Mouse (Mus musculus): ENCODE results near the gene Nell2.
"Not testable (repeated sequence)": the region's sequence is repeated elsewhere in the genome, so short reads cannot be mapped to it uniquely, and the experiment has no call there.

Gene Nell2

DNA sequence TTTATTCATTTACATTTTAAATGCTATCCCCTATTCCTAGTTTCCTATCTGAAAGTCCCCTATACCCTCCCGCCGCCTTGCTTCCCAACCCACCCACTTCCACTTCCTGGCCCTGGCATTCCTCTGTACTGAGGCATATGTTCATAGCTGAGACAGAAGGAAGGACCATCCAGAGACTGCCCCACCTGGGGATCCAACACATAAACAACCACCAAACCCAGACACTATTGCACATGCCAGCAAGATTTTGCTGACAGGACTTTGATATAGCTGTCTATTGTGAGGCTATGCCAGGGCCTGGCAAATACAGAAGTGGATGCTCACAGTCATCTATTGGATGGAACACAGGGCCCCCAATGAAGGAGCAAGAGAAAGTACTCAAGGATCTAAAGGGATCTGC, 291.3 kb downstream of the Nell2 start:
- not testable (repeated sequence) for DNase-seq (ENCODE audit: low spot score)

DNA sequence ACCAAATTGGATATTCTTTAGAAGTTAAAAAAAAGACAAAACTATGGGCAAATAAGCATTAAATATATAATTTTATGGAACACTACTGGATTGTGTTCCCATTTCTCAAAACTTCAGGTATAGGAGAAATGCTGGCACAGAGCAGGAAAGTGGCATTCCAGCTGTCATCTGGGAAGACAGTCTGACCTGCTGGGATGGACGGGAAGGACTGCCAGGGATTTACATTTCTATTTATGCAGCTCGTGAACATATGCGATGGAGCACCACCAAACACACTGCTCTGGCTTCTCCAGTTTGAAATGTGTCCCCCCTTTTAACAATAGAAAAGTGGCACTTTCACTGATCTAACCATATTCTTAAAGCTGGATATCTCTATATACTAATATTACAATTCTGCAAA, 291.9 kb downstream of the Nell2 start:
- DNase-seq (ENCODE audit: low spot score), result no peak

DNA sequence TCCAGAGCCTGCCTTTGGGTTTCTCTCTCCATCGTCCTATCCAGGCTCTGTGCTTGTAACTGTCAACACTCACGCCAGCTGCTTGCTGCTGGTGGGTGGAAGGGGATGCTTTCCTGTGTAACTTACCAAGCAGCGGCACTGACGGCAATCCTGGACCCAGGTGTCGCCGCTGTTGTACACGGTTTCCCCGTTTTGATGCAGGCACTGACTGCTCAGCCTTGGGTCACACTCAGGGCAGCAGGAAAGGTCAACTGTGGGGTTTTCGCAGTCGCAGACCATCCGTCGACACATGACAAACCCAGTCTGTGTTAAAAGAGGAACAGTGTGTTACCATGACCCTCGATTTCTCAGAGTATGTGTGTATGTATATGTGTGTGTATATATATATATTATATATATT, 297.2 kb downstream of the Nell2 start:
- no peak for DNase-seq (ENCODE audit: low spot score)

DNA sequence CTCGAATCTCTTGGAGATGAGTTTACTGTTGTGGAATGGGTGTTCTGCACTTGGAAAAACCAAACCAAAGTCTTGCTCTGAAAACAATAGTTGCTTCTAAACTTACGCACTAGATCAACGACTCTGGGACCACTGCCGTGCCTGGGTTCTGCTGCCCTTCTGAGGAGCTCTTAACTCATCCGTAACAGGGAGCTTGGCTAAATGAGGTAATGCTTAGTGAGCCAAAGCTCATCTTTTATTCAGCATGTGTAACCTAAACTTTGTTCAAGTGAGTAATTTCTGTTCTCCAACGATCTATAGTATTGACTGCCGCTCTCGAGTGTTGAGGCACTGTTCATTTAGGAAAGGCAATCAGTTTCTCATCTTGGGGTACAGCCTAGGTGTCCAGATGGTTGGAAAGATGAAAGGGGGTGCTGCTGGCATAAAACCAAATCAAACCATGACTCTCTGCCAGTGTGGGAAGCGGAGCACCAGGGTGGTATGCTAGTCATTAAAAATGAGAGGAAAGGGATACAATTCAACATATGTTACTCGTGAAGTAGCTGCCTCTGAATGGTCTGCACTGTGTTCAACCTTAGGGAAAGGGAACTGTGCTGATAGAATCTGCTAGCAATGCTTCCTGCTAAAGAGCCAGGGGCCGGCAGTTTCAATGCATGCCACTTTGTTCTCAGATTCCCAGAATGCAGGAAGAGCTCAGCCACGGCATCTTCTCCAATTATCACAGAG, 311.6 kb downstream of the Nell2 start:
- DNase-seq (ENCODE audit: low spot score), result no peak

DNA sequence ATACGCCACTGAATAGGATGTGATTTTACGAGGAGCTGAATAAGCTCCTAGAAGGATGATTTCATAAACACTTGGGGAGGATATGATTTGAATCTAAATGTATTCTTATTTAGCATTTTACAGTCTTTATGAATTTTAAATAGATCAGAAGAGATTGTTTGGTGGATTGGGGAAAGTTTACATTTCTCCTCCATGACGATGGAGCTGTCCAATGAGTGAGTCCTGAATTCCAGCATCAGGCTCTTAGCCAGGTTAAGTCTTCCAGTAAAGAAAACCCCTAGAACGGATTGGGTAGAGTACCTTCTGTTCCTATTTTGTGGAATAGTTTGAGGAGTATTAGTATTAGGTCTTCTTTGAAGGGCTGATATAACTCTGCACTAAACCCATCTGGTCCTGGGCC, 317.8 kb downstream of the Nell2 start:
- DNase-seq (ENCODE audit: low spot score), result no peak

DNA sequence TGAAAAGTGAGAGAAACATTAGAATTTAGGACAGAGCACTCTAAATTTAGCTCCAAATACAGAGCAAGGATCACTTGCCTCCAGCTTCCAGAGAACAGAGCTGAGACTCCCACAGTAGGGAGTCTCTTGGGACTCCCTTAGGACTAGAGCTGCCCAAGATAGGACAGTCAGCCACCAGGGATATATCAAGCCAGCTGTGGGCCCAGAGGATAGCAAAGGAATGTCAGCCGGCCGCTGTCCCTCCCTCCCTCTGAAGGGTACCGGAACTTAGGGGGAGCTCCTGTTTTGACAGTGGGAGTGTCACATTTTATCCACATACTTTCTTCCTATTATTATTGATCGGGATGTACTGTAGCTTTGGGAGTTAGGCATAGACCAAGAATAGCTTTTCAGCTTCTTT, 319.2 kb downstream of the Nell2 start:
- no peak for DNase-seq (ENCODE audit: low spot score)

DNA sequence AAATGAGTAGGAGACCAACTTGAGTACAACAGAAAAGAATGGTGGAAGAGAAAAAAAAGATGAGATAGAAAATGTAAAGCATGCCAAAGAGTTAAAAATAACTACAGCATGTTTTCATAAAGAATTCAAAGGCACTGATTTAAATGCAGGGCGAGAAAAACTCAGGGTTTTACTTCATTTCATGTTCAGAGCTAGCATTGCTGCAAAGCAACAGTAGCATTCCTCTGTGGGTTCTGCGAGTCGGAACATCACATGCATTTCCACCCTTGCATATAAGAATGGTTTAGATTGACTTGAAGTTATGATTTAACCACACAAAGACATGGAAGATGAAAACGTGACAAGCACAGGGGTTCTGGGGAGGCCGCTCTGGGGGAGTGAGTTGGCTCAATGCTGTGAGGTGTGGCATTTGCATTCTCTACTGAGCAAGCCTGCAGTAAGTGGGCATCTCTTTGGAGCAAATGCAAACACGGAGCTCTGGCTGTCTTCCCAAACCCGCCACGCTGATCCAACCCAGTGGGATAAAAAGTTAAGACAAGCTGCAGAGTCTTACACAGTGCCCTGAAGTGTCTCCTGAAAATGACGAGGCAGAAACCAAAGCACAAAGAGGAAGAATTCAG, 334.6 kb downstream of the Nell2 start:
- no peak for DNase-seq (ENCODE audit: low spot score)

DNA sequence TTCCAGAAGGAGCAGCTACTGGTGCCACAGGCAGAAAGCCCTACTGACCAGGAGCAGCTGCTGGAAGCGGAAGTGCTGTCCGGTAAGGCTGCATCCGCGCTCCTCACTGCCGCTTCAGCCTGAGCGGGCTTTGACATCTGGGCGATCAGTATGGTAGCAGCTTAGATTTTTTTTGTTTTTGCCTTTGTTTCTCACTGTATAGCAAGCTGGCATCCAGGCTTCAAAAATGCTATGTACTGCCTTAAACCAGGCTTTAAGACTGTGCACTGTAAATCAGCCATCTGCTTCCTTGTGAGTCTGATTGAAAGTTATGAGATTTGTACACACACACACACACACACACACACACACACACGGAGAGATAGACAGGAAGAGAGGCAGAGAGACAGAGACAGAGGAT, 335.4 kb downstream of the Nell2 start:
- no peak for DNase-seq (ENCODE audit: low spot score)

DNA sequence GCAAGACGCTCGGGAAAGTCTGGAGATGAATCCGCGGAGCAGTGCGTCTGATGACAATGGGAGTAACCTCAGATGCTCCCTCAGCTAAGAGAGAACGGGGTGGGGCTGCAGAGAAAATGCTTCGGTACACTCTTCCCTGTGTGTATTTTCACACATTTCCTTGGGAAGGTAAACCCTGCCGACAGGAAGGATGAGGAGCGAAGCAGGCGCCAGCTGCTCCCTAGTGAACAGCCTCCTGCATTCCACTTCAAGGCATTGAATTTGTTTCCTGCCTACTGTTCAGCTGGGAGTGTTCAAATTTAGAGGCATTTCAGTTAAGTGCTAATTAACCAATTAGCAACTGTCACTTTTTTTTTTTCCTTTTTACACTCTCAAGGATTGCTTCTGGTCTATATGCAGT, 342.1 kb downstream of the Nell2 start:
- no peak for DNase-seq (ENCODE audit: low spot score)

DNA sequence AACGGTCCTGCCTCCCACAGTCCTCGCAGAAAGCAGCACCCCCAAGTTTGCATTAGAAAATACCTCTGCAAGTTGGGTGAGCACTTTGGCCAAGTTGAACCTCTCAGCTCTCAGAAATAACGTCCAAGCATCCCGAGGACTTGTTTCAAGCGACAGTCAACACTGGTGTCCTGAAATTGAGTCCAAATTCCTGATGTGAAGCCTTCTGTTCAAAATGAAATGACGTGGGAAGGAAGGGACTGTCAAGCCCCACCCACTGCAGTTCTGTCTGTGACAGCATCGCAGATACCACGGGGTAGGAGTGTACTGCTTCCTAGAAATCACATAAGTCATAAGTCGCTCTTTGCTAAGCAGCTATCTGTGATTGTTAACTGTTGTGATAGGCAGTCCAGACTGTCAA, 342.9 kb downstream of the Nell2 start:
- no peak for DNase-seq (ENCODE audit: low spot score)

DNA sequence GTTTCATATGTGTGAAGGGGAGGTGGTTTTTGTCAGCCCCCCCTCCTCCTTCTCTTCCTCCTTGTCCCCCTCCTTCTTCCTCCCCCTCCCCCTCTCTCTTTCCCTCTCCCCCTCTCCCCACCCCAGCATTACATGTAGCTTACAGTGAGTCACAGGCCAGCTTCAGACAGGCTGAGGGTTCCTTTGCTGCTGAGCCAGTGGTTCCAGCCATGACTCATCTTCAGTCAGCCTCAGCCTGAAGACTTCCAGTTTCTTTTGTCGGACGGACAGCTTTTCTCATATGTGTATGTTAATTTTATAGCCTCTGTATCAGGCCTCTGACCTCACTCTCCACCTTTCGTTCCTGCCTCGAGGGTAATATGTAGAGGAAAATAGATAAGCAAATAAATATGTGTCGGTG, 344.9 kb downstream of the Nell2 start:
- no peak for DNase-seq (ENCODE audit: low spot score)

DNA sequence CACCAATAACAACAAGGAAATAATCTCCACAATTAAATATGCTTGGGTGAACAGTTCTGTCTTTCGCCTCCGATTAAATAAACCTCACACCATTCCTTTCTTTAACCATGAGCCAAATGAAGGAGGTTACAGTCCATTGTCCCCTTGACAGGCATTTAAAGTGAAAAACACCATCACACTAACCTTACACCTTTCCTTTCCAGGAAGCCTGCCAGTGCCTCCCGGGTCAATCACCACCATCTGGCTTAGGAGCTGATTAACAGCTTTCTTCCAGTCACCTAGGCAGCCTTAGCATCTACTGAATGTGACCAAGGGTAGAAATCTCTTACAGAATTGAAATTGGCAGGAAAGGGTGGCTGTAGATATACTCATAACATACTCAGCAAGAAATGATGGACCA, 371.5 kb downstream of the Nell2 start:
- DNase-seq (ENCODE audit: low spot score), result no peak

DNA sequence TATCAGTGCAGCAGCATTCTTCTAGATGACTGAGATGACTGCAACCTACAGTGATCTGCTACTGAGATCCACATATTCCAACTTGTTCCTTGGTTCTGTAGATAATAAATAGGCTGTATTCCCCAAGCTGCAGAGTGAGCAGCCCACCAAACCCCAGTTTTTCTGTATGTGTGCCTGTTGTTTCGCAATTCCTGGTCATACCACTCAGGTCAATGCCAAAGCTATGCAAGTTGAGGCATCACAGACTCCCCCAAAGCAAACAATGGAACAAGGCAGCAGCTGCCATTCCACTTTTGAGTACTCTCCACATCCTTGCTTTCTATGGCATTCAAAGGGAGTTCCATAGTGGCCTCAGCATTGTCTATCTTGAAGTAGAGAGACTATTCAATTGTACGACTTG, 383.2 kb downstream of the Nell2 start:
- DNase-seq (ENCODE audit: low spot score), result no peak

DNA sequence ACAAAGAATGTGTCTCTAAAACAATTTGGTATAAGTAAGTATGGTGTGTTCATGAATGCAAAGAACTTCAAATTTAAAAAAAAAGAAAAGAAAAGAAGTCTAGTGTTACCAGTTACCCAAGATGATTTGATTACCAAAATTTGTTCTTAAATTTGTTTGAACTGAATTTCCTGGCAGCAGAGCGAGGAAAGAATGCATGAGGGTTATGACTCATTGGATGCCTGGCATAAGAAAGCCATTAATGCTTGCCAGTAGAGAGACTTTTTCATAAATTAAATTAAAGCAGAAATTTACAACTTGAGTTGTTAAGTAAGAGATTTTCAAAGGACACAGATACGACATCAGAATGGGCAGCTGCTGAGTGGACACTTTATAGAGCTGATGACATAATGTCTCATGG, 384.2 kb downstream of the Nell2 start:
- DNase-seq (ENCODE audit: low spot score), result no peak

DNA sequence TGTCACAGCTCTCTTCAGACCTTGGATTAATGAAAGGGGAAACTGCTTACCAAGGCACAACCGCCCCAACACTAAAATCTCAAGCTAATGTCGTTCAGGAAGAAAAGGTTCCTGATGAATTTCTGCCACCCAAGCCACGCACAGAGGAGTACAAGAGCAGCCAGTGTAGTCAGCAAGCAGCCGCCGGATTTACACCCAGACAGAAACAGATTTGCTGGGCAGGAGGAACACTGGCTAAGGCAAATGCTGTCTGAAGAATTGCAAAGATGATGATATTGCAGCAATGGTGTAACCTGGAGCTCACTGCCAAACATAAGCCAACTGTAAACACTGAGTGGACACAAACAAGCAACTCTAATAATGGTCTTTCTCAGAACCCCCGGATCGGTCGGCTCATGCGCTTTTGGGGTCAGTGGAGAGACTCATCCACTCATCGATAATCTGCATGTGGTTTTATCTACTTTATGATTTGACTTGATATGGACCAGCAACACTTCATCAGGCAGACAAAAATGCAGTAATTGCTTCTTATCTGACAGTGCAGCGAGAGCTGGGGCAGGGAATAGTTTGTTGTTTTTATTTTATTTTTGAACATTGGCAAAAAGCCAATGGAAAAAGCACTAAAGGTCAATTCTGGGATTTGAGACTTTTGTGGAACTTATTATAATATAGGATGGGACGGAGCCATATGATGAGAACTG, 389.5 kb downstream of the Nell2 start:
- DNase-seq (ENCODE audit: low spot score), result no peak

DNA sequence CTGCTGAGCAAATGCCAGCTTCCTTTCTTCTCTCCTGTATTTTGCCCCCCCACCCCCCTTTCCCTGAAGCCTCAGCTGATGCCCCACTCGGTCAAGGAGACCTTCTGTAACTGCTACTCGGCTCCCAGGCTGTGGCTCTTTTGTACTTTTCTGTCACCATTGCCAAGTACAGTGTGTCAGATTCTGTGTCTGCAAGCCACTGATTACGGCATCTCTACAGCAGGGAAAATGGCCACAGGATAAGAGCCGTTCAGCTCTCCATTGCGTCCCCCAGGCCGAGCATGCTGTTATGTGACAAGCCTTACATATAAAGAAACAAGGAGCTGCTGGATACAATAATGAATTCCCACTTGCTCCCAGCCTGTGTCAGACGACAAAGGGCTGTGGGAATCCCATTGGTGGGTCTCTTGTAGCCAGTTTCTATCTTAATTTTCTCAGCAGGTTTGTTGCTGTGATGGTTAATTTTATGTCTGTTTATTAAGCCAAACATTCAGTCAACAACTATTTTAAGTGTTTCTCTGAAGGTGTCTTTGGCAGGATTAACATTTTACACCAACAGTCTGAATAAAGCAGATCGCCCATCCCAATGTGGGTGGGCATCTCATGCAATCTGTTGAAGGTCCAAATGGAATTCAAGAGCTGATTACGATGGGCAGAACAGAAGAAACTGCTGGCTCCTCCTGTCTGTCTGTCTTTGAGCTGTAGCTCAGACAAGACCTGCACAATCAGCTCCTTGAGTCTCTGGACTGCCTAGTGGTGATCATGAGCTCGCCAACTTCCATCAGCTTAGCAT, 391.1 kb downstream of the Nell2 start:
- no peak for DNase-seq (ENCODE audit: low spot score)

DNA sequence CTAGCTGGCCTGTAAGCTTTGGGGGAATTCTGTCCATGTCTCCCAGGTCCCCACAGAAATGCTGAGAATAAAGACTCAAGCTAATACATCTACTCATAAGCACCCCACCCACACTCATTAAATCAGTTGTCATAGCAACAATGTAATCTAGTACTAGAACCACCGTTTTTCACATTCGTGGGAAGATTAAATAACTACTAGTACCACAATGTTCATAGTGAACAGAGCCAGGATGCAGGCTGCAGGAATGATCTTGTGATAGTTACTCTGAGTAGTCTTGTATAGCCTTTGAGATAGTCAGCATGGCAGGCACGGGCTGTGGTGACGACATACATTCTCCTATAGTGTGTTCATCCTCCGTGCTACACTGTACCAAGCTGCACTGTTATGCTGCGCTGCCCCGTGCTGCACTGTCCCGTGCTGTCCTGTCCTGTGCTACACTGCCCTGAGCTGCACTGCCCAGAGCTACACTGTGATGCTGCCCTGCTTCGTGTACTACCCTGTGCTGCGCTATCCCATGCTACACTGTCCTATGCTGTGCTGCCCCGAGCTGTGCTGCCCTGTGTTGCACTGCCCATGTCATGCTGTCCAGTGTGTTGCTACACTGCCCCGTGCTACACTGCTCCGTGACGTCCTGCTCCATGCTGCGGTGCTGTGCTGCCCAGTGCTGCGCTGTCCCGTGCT, 392.3 kb downstream of the Nell2 start:
- DNase-seq (ENCODE audit: low spot score), result no peak

DNA sequence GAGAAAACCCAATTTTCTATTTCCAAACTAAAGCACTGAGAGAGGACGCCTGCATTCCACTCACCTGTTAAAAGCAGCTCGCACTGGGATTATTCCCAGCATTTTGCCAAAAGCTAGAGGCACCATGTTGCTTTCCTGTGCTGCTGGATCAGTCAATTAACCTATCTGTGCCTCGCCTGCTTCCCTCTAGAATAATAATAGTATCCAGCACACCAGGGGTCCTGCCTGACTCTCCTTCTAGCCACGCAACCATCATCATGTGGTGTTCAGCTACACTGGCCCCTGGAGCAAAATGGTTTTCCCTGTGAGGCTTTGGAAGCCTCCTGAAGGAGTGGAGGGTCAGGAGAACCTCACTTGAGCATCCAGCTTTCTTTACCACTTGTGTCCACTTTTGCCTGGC, 397.0 kb downstream of the Nell2 start:
- DNase-seq (ENCODE audit: low spot score), result no peak

DNA sequence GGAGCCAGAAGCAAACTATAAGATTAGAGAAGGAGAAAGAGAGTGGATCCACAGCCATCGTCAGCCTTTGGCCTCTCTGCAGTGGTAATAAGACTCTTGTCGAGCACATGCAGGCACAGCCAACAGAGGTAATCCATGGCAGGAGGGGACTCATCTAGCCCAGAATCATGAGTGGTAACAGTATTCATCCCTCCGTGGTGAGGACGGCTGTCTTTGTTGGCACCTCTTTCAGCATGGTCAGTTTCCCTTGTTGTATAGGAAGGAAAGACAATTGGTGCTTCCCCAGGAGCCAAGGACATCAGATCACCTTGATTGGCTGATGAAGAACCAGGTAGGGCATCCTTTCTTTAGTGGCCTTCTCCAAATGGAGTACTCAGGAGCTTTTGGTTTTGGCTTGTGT, 419.7 kb downstream of the Nell2 start:
- no peak for DNase-seq (ENCODE audit: low spot score)

DNA sequence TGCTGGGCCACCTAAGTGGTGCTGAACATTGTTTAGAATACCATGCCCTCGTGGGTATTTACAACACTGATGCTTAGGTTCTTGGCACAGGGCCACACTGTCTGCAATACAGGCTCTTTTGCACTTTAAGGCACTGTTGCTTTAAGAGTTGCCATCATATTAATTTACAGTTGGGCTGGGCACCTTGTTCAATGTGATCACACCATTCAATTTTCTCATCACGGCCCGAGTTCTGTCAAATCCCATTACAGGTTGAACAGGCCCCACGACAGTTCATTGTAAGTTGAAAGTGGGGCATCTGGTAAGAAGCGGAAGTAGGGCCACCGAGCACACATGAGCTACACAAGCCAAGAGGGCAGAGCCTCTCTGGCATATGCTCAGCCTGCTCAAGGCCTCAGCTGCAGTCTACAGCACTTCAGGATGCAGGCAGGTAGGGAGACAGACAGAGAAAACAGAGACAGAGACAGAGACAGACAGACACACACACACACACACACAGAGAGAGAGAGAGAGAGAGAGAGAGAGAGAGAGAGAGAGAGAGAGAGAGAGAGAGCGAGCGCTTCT, 421.0 kb downstream of the Nell2 start:
- no peak for DNase-seq (ENCODE audit: low spot score)

DNA sequence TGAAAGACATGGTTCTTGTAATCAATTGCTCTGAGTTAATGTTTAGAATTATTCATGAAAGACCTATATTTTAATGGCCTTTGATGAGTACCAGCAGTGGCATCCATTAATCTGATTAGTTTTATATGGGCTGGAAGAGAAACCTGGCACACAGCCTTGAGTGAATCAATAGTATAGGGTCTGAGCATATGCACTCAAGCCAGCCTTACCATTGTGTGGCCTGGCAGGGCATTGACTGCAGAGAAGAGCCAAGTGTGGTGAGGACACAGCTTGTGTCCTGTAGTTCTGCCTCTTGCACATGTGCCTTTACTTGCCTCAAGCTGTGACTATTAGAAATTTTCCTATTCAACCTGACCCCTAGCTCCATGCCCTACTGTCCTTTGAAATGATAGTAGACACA, 426.8 kb downstream of the Nell2 start:
- DNase-seq (ENCODE audit: low spot score), result no peak

DNA sequence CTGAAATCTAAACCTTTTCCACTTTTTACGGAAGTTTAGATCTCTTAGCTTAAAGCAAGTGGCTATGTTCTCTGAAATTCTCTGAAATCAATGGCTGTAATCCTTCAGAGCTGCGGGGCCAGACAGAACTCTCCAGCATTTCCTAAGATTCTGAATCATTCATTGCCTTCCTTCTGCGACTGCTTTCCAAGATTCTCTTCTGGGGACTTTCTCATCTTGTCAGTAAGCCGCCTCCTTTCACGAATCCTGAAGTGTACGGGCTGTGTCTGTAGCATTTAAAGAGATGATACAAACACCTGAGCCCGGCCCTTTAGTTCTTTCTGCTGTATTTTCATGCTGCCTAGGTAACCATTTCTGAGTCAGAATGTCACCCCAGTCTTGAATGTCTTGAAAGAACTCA, 428.2 kb downstream of the Nell2 start:
- DNase-seq (ENCODE audit: low spot score), result no peak
